Mouse (Mus musculus) cerebellum, adult 2 months (tissue): ENCODE results near the gene Elmo3. TPM values are rescaled to one million over a fixed set of nuclear protein-coding genes. Genes with fewer than 3 reads are reported as not detected.

Experiments used
- DNase-seq, 2 experiments: peaks; one replicate each; pipeline ENCODE4 v3.0.0; 2021
- H3K27ac ChIP-seq: fragments of 200-500 bp; 2 replicates; pipeline ENCODE4 v1.5.1; 2012; ENCODE audit warnings: low read length, control low read depth, inconsistent platforms; ENCODE audit not compliant: insufficient read depth
- H3K27me3 ChIP-seq: fragments of 200-500 bp; 2 replicates; pipeline ENCODE4 v1.6.1; 2012; ENCODE audit warnings: inconsistent platforms, mild to moderate bottlenecking, low read length, moderate library complexity; ENCODE audit not compliant: control insufficient read depth, insufficient read depth
- H3K4me1 ChIP-seq: fragments of 200-500 bp; 2 replicates; pipeline ENCODE4 v1.6.1; 2011; ENCODE audit warnings: low read length; ENCODE audit not compliant: control insufficient read depth, insufficient read depth
- H3K4me3 ChIP-seq: fragments of 200-500 bp; replicated peaks from 2 replicates; pipeline ENCODE3; 2011; ENCODE audit warnings: mild to moderate bottlenecking, low read depth, low read length, control low read depth; ENCODE audit not compliant: insufficient read depth
- CTCF ChIP-seq: fragments of 200-500 bp; IDR thresholded peaks from 2 replicates; pipeline ENCODE4 v1.5.1; 2011; ENCODE audit warnings: low read depth, mild to moderate bottlenecking, control low read depth, low read length, moderate library complexity, borderline replicate concordance; ENCODE audit not compliant: insufficient read depth
- POLR2A ChIP-seq: fragments of 200-500 bp; IDR thresholded peaks from 2 replicates; pipeline ENCODE4 v1.6.1; 2011; ENCODE audit warnings: low read length, control low read depth, borderline replicate concordance; ENCODE audit not compliant: insufficient read depth
- WGBS: fragments of 180-500 bp; shearing (Covaris S2); methylation state at CpG from one replicate; pipeline ENCODE4 v1.1.7; 2018; 5-methylcytosine and 5-hydroxymethylcytosine counted together
- polyA plus RNA-seq: library from polyadenylated mRNA; depleted of rRNA; stranded (reverse); fragments of >200 nt; gene quantifications from 2 replicates; pipeline ENCODE4 v1.2.3, GENCODE M21; 2012

Elmo3 gene
- polyA plus RNA-seq, 1 experiment = 12.4 TPM

GRCm38 (mm10) chr8:105307670-105308069 is 2.3 kb downstream of the Elmo3 start:
- Histone ChIP-seq H3K4me3 (no peak overlapping the region), H3K27me3 (no peaks in the 10 kb centered on the region), H3K4me1 (peaks cover 62% of the 10 kb centered on the region), H3K27ac (0 out of 2 replicates have a peak overlapping the region, but pooled peaks have one; percentile 99)
- no peak for DNase-seq
- 95% methylated on average over 13 of the region's 13 CpGs for WGBS
- TF ChIP-seq POLR2A (no peak), CTCF (no peak)

DNA sequence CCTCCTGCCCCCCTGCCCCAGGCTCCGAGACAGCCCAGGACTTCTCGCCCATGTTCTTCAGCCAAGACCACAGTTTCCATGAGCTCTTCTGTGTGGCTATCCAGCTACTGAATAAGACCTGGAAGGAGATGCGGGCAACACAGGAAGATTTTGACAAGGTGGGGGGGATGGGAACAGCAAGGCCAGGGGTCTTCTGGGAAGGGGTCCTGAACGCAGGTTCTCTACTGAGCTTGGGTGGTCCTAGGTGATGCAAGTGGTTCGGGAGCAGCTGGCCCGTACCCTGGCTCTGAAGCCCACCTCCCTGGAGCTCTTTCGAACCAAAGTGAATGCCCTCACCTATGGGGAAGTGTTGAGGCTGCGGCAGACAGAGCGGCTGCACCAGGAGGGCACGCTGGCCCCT is 3.0 kb downstream of the Elmo3 start:
- no peak for TF ChIP-seq POLR2A
- no peak for TF ChIP-seq CTCF
- Histone ChIP-seq H3K4me3 (peak overlapping the region; percentile 42), H3K27me3 (no peaks in the 10 kb centered on the region), H3K27ac (peak overlapping the region; percentile 99), H3K4me1 (peaks cover 70% of the 10 kb centered on the region)
- peak in 1 of 2 experiments; percentile 40 for DNase-seq
- 89% methylated on average over 10 of the region's 10 CpGs for WGBS

- Histone ChIP-seq H3K4me1 (peaks cover 77% of the 10 kb centered on the region), H3K27ac (peak overlapping the region; percentile 99), H3K27me3 (no peaks in the 10 kb centered on the region), H3K4me3 (peak overlapping the region; percentile 42)
- 16% methylated on average over 15 of the region's 15 CpGs for WGBS
- DNase-seq = peak; percentile 93 to 97
- TF ChIP-seq CTCF (no peak), POLR2A (no peak)
These were observed 3.9 kb downstream of the Elmo3 start for GRCm38 (mm10) chr8:105309142-105309847.

DNA sequence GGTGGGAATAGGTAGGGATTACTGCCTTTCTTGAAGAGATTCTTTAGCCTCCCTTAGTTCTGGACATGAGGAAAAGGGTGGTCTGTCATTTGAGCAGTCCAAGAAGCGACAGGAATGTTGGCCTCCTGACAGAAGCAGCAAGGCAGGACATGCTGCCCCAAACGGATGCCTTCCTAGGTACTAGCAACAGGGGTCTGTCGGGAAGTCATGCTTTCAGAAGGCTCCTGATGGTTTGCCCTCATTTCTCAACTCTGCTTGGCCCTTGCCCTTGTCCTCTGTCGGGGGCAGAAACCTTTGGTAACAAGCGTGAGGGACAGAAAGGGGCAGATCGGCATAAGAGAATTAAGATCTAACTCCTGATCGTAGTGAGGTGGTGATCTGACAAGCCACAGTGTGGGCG is 4.7 kb downstream of the Elmo3 start:
- Histone ChIP-seq H3K4me3 (no peak overlapping the region), H3K27ac (peak overlapping the region; percentile 99), H3K27me3 (no peaks in the 10 kb centered on the region), H3K4me1 (peaks cover 76% of the 10 kb centered on the region)
- peak; percentile 54 to 55 for DNase-seq
- no peak for TF ChIP-seq POLR2A
- no peak for TF ChIP-seq CTCF
- WGBS = 26% methylated on average over 8 of the region's 8 CpGs

DNA sequence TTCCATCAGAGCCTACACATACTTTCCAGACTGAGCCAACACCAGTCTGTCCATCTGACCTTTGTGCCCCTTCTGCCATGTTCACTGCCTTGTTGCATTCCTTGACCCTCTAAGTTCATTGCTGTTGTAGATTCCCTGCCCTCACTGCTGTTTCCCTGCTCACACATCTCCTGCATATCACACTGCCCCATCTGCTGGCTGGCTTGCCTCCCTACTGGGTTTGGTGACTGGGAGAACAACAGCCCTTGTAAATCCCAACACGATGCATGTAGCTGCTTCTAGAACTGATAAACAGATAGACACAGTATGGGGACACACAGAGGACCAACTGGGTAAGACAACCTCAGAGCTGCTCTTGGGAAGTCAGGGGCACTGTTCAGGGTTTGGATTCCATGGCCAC is 6.3 kb downstream of the Elmo3 start:
- no peaks in the 10 kb centered on the region for H3K27me3 ChIP-seq
- H3K4me1 ChIP-seq = peaks cover 65% of the 10 kb centered on the region
- no peak overlapping the region for H3K4me3 ChIP-seq
- 48% methylated on average over 1 of the region's 1 CpGs for WGBS
- DNase-seq = no peak
- H3K27ac ChIP-seq = 0 out of 2 replicates have a peak overlapping the region, but pooled peaks have one; percentile 11
- no peak for TF ChIP-seq CTCF

DNA sequence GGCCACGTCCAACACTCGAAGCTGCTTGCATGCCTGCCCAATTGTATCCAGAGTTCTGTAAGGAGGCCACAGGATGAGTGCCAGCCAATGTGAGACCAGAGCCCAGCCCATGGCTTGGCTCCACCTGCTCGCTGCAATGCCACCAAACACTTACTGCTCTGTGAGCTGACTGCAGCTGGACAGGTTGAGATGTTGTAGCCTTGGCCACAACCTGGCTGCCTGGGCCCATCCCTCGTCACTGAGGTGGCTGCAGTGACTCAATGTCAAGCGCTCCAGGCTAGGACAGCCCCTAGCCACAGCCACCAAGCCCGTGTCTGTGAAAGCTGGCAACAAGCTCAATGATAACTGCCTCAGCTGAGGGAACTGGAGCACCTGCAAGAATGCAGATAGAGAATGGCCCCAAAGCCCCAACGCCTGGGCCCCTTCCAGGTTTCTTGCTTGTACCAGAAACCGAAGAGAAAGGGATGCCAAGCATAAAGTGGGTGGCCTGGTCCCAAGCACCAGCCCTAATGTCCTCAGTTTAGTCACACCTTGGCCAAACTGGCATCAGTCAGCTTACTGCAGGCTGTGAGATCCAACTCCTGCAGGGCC is 7.6 kb downstream of the Elmo3 start:
- WGBS = 42% methylated on average over 8 of the region's 8 CpGs
- no peaks in the 10 kb centered on the region for H3K27me3 ChIP-seq
- peaks cover 59% of the 10 kb centered on the region for H3K4me1 ChIP-seq
- DNase-seq = peak; percentile 60 to 69
- H3K4me3 ChIP-seq = no peak overlapping the region
- TF ChIP-seq CTCF = no peak
- no peak for TF ChIP-seq POLR2A
- no peak overlapping the region for H3K27ac ChIP-seq

- no peaks in the 10 kb centered on the region for H3K27me3 ChIP-seq
- H3K4me3 ChIP-seq = no peak overlapping the region
- no peak for DNase-seq
- peak overlapping the region; percentile 25; the same call in 1 of the 2 replicates for H3K27ac ChIP-seq
- WGBS = 79% methylated on average over 9 of the region's 9 CpGs
- TF ChIP-seq POLR2A (no peak), CTCF (no peak)
- peaks cover 54% of the 10 kb centered on the region for H3K4me1 ChIP-seq
These were observed 8.4 kb downstream of the Elmo3 start for GRCm38 (mm10) chr8:105313622-105314402.
